Comparison of ENCODE assay signal across 15 mouse cellular contexts in genomic region chr4:28300018-28300440, GRCm38 (mm10).
DNase-seq lines count a peak whose midpoint lies in the region; ATAC-seq and TF ChIP-seq lines count a peak whose summit lies in the region.
"Had no signal": no experiment of that assay in that cellular context is flagged by ENCODE, and none has a peak within 500 bp of the region (broad histone marks: within the 10 kb centered on the region; RNA-seq: fewer than 3 reads in every experiment).

No protein-coding gene starts in this region.

- no peak overlapping the region for H3K4me2 ChIP-seq in embryonic facial prominence, embryonic 11.5 days (ENCODE audit: low read depth, low read length)
- H3K4me2 ChIP-seq in hindbrain, embryonic 16.5 days (ENCODE audit: low read length): peak overlapping the region; percentile 49
- peak overlapping the region; percentile 47 for H3K4me2 ChIP-seq in neural tube, embryonic 15.5 days
- H3K4me2 ChIP-seq: embryonic facial prominence, embryonic 12.5 days; liver, embryonic 15.5 days had no signal

- H3K9ac ChIP-seq in embryonic facial prominence, embryonic 11.5 days (replicated peaks; ENCODE audit: low read length): no peak overlapping the region
- H3K9ac ChIP-seq in hindbrain, embryonic 16.5 days (ENCODE audit: low read depth, low read length): peak overlapping the region; percentile 25; the same call in 1 of the 2 replicates
- no peak overlapping the region for H3K9ac ChIP-seq in neural tube, embryonic 15.5 days (replicated peaks)
- H3K9ac ChIP-seq: embryonic facial prominence, embryonic 12.5 days; liver, embryonic 15.5 days had no signal

- no peaks in the 10 kb centered on the region for H3K9me3 ChIP-seq in embryonic facial prominence, embryonic 11.5 days (replicated peaks; ENCODE audit: control insufficient read depth, low read length)
- H3K9me3 ChIP-seq in hindbrain, embryonic 16.5 days (ENCODE audit: control insufficient read depth, low read length): no peaks in the 10 kb centered on the region
- H3K9me3 ChIP-seq in neural tube, embryonic 15.5 days (replicated peaks): no peaks in the 10 kb centered on the region
- H3K9me3 ChIP-seq: embryonic facial prominence, embryonic 12.5 days; liver, embryonic 15.5 days had no signal

- no peak for DNase-seq in layer of hippocampus, adult 2 months (ENCODE audit: low spot score in 2 of 2)
- DNase-seq in layer of hippocampus, adult 11-12 months (ENCODE audit: low spot score): no peak
- DNase-seq in embryonic facial prominence, embryonic 11.5 days (ENCODE audit: low spot score): peak; percentile 23
- DNase-seq in layer of hippocampus, postnatal 36 days: no peak
- no peak for DNase-seq in T-cell, adult 2 months (ENCODE audit: low spot score)
- DNase-seq in adrenal gland, adult 2 months: no peak
- DNase-seq: adrenal gland, postnatal 25 days; kidney, adult 18-20 months; spleen, adult 18-20 months; thymus, postnatal 36 days had no signal

- no peaks in the 10 kb centered on the region for H3K36me3 ChIP-seq in embryonic facial prominence, embryonic 11.5 days (replicated peaks; ENCODE audit: control insufficient read depth, insufficient read depth, low read depth, low read length)
- no peaks in the 10 kb centered on the region for H3K36me3 ChIP-seq in hindbrain, embryonic 16.5 days (ENCODE audit: control insufficient read depth, insufficient read depth, low read length)
- no peaks in the 10 kb centered on the region for H3K36me3 ChIP-seq in neural tube, embryonic 15.5 days
- H3K36me3 ChIP-seq: embryonic facial prominence, embryonic 12.5 days; liver, embryonic 15.5 days had no signal

- H3K4me3 ChIP-seq in layer of hippocampus, adult 2 months: no peak overlapping the region
- no peak overlapping the region for H3K4me3 ChIP-seq in embryonic facial prominence, embryonic 11.5 days (ENCODE audit: low read depth, low read length)
- H3K4me3 ChIP-seq in hindbrain, embryonic 16.5 days (ENCODE audit: low read length): peak overlapping the region; percentile 24
- H3K4me3 ChIP-seq in neural tube, embryonic 15.5 days (replicated peaks): peak overlapping the region; percentile 15; the same call in 1 of the 2 replicates
- H3K4me3 ChIP-seq: embryonic facial prominence, embryonic 12.5 days; liver, embryonic 15.5 days had no signal

- peak overlapping the region; percentile 84 for H3K27ac ChIP-seq in layer of hippocampus, adult 2 months
- H3K27ac ChIP-seq in embryonic facial prominence, embryonic 11.5 days (replicated peaks; ENCODE audit: low read depth, low read length): no peak overlapping the region
- no peak overlapping the region for H3K27ac ChIP-seq in hindbrain, embryonic 16.5 days (ENCODE audit: low read depth, low read length)
- no peak overlapping the region for H3K27ac ChIP-seq in neural tube, embryonic 15.5 days (replicated peaks)
- H3K27ac ChIP-seq: embryonic facial prominence, embryonic 12.5 days; liver, embryonic 15.5 days had no signal

- no peaks in the 10 kb centered on the region for H3K4me1 ChIP-seq in embryonic facial prominence, embryonic 11.5 days (ENCODE audit: control insufficient read depth, insufficient read depth, low read length)
- H3K4me1 ChIP-seq in hindbrain, embryonic 16.5 days (ENCODE audit: control insufficient read depth, insufficient read depth, low read depth, low read length): no peaks in the 10 kb centered on the region
- peaks cover 4% of the 10 kb centered on the region; the same call in 1 of the 2 replicates for H3K4me1 ChIP-seq in neural tube, embryonic 15.5 days
- H3K4me1 ChIP-seq: liver, embryonic 15.5 days had no signal

- 32% methylated on average over 13 of the region's 13 CpGs for WGBS in embryonic facial prominence, embryonic 11.5 days
- WGBS in hindbrain, embryonic 16.5 days: 10% methylated on average over 13 of the region's 13 CpGs
- 16% methylated on average over 13 of the region's 13 CpGs for WGBS in neural tube, embryonic 15.5 days

- no peak for TF ChIP-seq CTCF in layer of hippocampus, adult 2 months (conservative IDR thresholded peaks at IDR 0.05)

- no peaks in the 10 kb centered on the region for H3K27me3 ChIP-seq in embryonic facial prominence, embryonic 11.5 days (ENCODE audit: control insufficient read depth, insufficient read depth, low read length)
- no peaks in the 10 kb centered on the region for H3K27me3 ChIP-seq in hindbrain, embryonic 16.5 days (replicated peaks; ENCODE audit: control insufficient read depth, insufficient read depth, low read length)
- no peaks in the 10 kb centered on the region for H3K27me3 ChIP-seq in neural tube, embryonic 15.5 days (replicated peaks)
- H3K27me3 ChIP-seq: CH12.LX; embryonic facial prominence, embryonic 12.5 days; liver, embryonic 15.5 days had no signal

- ATAC-seq in embryonic facial prominence, embryonic 11.5 days (replicated peaks; ENCODE audit: insufficient number of reproducible peaks, low FRiP score, low TSS enrichment, low read depth): no peak
- peak; percentile 58; the same call in 1 of the 2 replicates for ATAC-seq in hindbrain, embryonic 16.5 days
- no peak for ATAC-seq in neural tube, embryonic 15.5 days (ENCODE audit: low FRiP score)

Comparison
In these comparisons a context has a peak if more than half of its experiments do, and no peak if none do; other contexts are left out.
1. H3K4me3 ChIP-seq: peak in hindbrain, embryonic 16.5 days (single experiment) and neural tube, embryonic 15.5 days (single experiment); none in layer of hippocampus, adult 2 months (single experiment) and embryonic facial prominence, embryonic 11.5 days (single experiment).